27 mouse cellular contexts compared by ENCODE assay signal in genomic region chr3:151351481-151352090, GRCm38 (mm10).
DNase-seq lines count a peak whose midpoint lies in the region; ATAC-seq and TF ChIP-seq lines count a peak whose summit lies in the region.
"Had no signal": no experiment of that assay in that cellular context is flagged by ENCODE, and none has a peak within 500 bp of the region (broad histone marks: within the 10 kb centered on the region; RNA-seq: fewer than 3 reads in every experiment).

No protein-coding gene starts in this region.

- no peaks in the 10 kb centered on the region for H3K4me1 ChIP-seq in lung, embryonic 14.5 days (ENCODE audit: insufficient read depth)
- no peaks in the 10 kb centered on the region for H3K4me1 ChIP-seq in midbrain, postnatal 0 days (ENCODE audit: insufficient read depth, low read length)
- H3K4me1 ChIP-seq: forebrain, embryonic 10.5 days; forebrain, embryonic 15.5 days; heart, embryonic 13.5 days; hindbrain, embryonic 10.5 days; hindbrain, embryonic 15.5 days; limb, embryonic 13.5 days; neural tube, embryonic 13.5 days had no signal

- H3K36me3 ChIP-seq in lung, embryonic 14.5 days (ENCODE audit: insufficient read depth), result no peaks in the 10 kb centered on the region
- H3K36me3 ChIP-seq in midbrain, postnatal 0 days (ENCODE audit: insufficient read depth, low read length), result no peaks in the 10 kb centered on the region
- H3K36me3 ChIP-seq: forebrain, embryonic 10.5 days; forebrain, embryonic 15.5 days; G1E; heart, embryonic 13.5 days; hindbrain, embryonic 10.5 days; hindbrain, embryonic 15.5 days; limb, embryonic 13.5 days; neural tube, embryonic 13.5 days had no signal

- no peaks in the 10 kb centered on the region for H3K9me3 ChIP-seq in lung, embryonic 14.5 days (ENCODE audit: low read depth, low read length)
- H3K9me3 ChIP-seq in midbrain, postnatal 0 days (ENCODE audit: low read length), result no peaks in the 10 kb centered on the region
- H3K9me3 ChIP-seq: forebrain, embryonic 10.5 days; forebrain, embryonic 15.5 days; heart, embryonic 13.5 days; hindbrain, embryonic 10.5 days; hindbrain, embryonic 15.5 days; limb, embryonic 13.5 days; neural tube, embryonic 13.5 days had no signal

- no peak overlapping the region for H3K4me3 ChIP-seq in lung, embryonic 14.5 days (ENCODE audit: low read depth, low read length)
- no peak overlapping the region for H3K4me3 ChIP-seq in midbrain, postnatal 0 days (ENCODE audit: low read depth, low read length)
- H3K4me3 ChIP-seq: forebrain, embryonic 10.5 days; forebrain, embryonic 15.5 days; heart, adult 2 months; heart, embryonic 13.5 days; hindbrain, embryonic 10.5 days; hindbrain, embryonic 15.5 days; layer of hippocampus, adult 2 months; limb, embryonic 13.5 days; neural tube, embryonic 13.5 days had no signal

- H3K27me3 ChIP-seq in lung, embryonic 14.5 days (ENCODE audit: insufficient read depth, low read length), result no peaks in the 10 kb centered on the region
- no peaks in the 10 kb centered on the region for H3K27me3 ChIP-seq in midbrain, postnatal 0 days (ENCODE audit: insufficient read depth, low read length)
- H3K27me3 ChIP-seq: forebrain, embryonic 15.5 days; heart, embryonic 13.5 days; hindbrain, embryonic 15.5 days; limb, embryonic 13.5 days; neural tube, embryonic 13.5 days had no signal

- WGBS in lung, embryonic 14.5 days, result 39% methylated on average over 4 of the region's 4 CpGs
- 53% methylated on average over 4 of the region's 4 CpGs for WGBS in midbrain, postnatal 0 days

- DNase-seq in lung, embryonic 14.5 days, result peak; percentile 24
- no peak for DNase-seq in lung, postnatal 4 days
- peak; percentile 73 for DNase-seq in 3T3-L1 (ENCODE audit: low read depth, low spot score)
- peak; percentile 52 for DNase-seq in NIH3T3 (ENCODE audit: low read depth)
- peak; percentile 10 for DNase-seq in lung, postnatal 10 days
- no peak for DNase-seq in ovary, postnatal 36 days (ENCODE audit: low spot score)
- DNase-seq in midbrain, postnatal 0 days (ENCODE audit: low spot score), result no peak
- DNase-seq in embryo, embryonic 10 days (ENCODE audit: low spot score), result no peak
- DNase-seq: adrenal gland, adult 8-10 months; cerebellum, adult 2 months; cerebellum, postnatal 14 days; gastrocnemius, postnatal 36 days; heart, adult 2 months; heart, postnatal 14 days; kidney, adult 11 months had no signal

- no peak for ATAC-seq in lung, embryonic 14.5 days (ENCODE audit: insufficient read depth)
- ATAC-seq in midbrain, postnatal 0 days (ENCODE audit: low FRiP score), result no peak
- ATAC-seq: forebrain, embryonic 15.5 days; inflammation-experienced regulatory T-cells, adult 6 months; midbrain, embryonic 16.5 days had no signal

- TF ChIP-seq CTCF in lung, embryonic 14.5 days (IDR thresholded peaks at IDR 0.05; ENCODE audit: low read depth), result no peak
- TF ChIP-seq CTCF in midbrain, postnatal 0 days (IDR thresholded peaks at IDR 0.05), result no peak

- no peak overlapping the region for H3K9ac ChIP-seq in lung, embryonic 14.5 days
- H3K9ac ChIP-seq in midbrain, postnatal 0 days (replicated peaks; ENCODE audit: low read length, poor library complexity, severe bottlenecking), result no peak overlapping the region
- H3K9ac ChIP-seq: forebrain, embryonic 15.5 days; heart, embryonic 13.5 days; hindbrain, embryonic 15.5 days; limb, embryonic 13.5 days; neural tube, embryonic 13.5 days had no signal

- no peak overlapping the region for H3K4me2 ChIP-seq in lung, embryonic 14.5 days
- no peak overlapping the region for H3K4me2 ChIP-seq in midbrain, postnatal 0 days (ENCODE audit: low read depth, low read length, poor library complexity, severe bottlenecking)
- H3K4me2 ChIP-seq: forebrain, embryonic 15.5 days; heart, embryonic 13.5 days; hindbrain, embryonic 15.5 days; limb, embryonic 13.5 days; liver, embryonic 11.5 days; neural tube, embryonic 13.5 days had no signal

- H3K27ac ChIP-seq in lung, embryonic 14.5 days (ENCODE audit: low read depth), result no peak overlapping the region
- no peak overlapping the region for H3K27ac ChIP-seq in midbrain, postnatal 0 days (ENCODE audit: low read depth, low read length)
- H3K27ac ChIP-seq: forebrain, embryonic 10.5 days; forebrain, embryonic 15.5 days; heart, adult 2 months; heart, embryonic 13.5 days; hindbrain, embryonic 10.5 days; hindbrain, embryonic 15.5 days; layer of hippocampus, adult 2 months; limb, embryonic 13.5 days; neural tube, embryonic 13.5 days had no signal

Comparison
In these comparisons a context has a peak if more than half of its experiments do, and no peak if none do; other contexts are left out.
1. DNase-seq: peak in lung, embryonic 14.5 days (single experiment), 3T3-L1 (single experiment), NIH3T3 (single experiment) and lung, postnatal 10 days (single experiment); none in lung, postnatal 4 days (0 of 2), ovary, postnatal 36 days (single experiment), midbrain, postnatal 0 days (single experiment) and embryo, embryonic 10 days (single experiment).